Mouse (Mus musculus): ENCODE measurements at regions not wholly inside any gene's neighbourhood (a gene's known extent, or its start where the extent isn't known, plus 50 kb on each side); places are given as distances from the start of the nearest gene placed in this dataset.

GRCm38 (mm10) chr15:16309678-16310077 is 418.9 kb upstream of the Cdh9 start:
- H3K4me3 ChIP-seq (ENCODE audit: low read depth, low read length) = no peak overlapping the region
- H3K9ac ChIP-seq (replicated peaks) = no peak overlapping the region
- no peaks in the 10 kb centered on the region for H3K36me3 ChIP-seq (replicated peaks; ENCODE audit: insufficient read depth, low read length)
- H3K27ac ChIP-seq (ENCODE audit: low read depth) = no peak overlapping the region
- no peaks in the 10 kb centered on the region for H3K9me3 ChIP-seq (ENCODE audit: low read length)
- DNase-seq = no peak
- WGBS (ENCODE audit: insufficient replicate concordance) = 89% methylated on average over 2 of the region's 2 CpGs
- TF ChIP-seq EP300 (IDR thresholded peaks at IDR 0.05; ENCODE audit: low read depth) (no peak), CTCF (IDR thresholded peaks at IDR 0.05; ENCODE audit: low read depth) (no peak)
- H3K27me3 ChIP-seq (ENCODE audit: insufficient read depth, low read length) = no peaks in the 10 kb centered on the region
- H3K4me1 ChIP-seq (ENCODE audit: insufficient read depth) = no peaks in the 10 kb centered on the region
- no peak overlapping the region for H3K4me2 ChIP-seq (ENCODE audit: low read depth, low read length)
- ATAC-seq = no peak

- Histone ChIP-seq H3K27ac (ENCODE audit: low read depth) (peak overlapping the region; percentile 50; the same call in 1 of the 2 replicates), H3K9ac (replicated peaks) (no peak overlapping the region), H3K9me3 (ENCODE audit: low read length) (no peaks in the 10 kb centered on the region), H3K4me2 (ENCODE audit: low read depth, low read length) (no peak overlapping the region), H3K27me3 (ENCODE audit: insufficient read depth, low read length) (no peaks in the 10 kb centered on the region), H3K36me3 (replicated peaks; ENCODE audit: insufficient read depth, low read length) (no peaks in the 10 kb centered on the region), H3K4me1 (ENCODE audit: insufficient read depth) (no peaks in the 10 kb centered on the region), H3K4me3 (ENCODE audit: low read depth, low read length) (no peak overlapping the region)
- ATAC-seq (peak; percentile 77), DNase-seq (no peak)
- TF ChIP-seq EP300 (IDR thresholded peaks at IDR 0.05; ENCODE audit: low read depth) (peak; percentile 95), CTCF (IDR thresholded peaks at IDR 0.05; ENCODE audit: low read depth) (no peak)
- 48% methylated on average over 3 of the region's 3 CpGs for WGBS (ENCODE audit: insufficient replicate concordance)
These were observed 416.5 kb upstream of the Cdh9 start for GRCm38 (mm10) chr15:16311956-16312646.

- Histone ChIP-seq H3K9ac (replicated peaks) (no peak overlapping the region), H3K27me3 (ENCODE audit: insufficient read depth, low read length) (no peaks in the 10 kb centered on the region), H3K4me1 (ENCODE audit: insufficient read depth) (no peaks in the 10 kb centered on the region), H3K9me3 (ENCODE audit: low read length) (no peaks in the 10 kb centered on the region), H3K27ac (ENCODE audit: low read depth) (peak overlapping the region; percentile 50; the same call in 1 of the 2 replicates), H3K36me3 (replicated peaks; ENCODE audit: insufficient read depth, low read length) (no peaks in the 10 kb centered on the region), H3K4me3 (ENCODE audit: low read depth, low read length) (no peak overlapping the region), H3K4me2 (ENCODE audit: low read depth, low read length) (no peak overlapping the region)
- no peak for TF ChIP-seq EP300 (IDR thresholded peaks at IDR 0.05; ENCODE audit: low read depth)
- no peak for TF ChIP-seq CTCF (IDR thresholded peaks at IDR 0.05; ENCODE audit: low read depth)
- DNase-seq = no peak
- no peak for ATAC-seq
These were observed 415.8 kb upstream of the Cdh9 start for GRCm38 (mm10) chr15:16312721-16313120.

- Histone ChIP-seq H3K36me3 (replicated peaks; ENCODE audit: insufficient read depth, low read length) (no peaks in the 10 kb centered on the region), H3K27me3 (ENCODE audit: insufficient read depth, low read length) (no peaks in the 10 kb centered on the region), H3K4me1 (ENCODE audit: insufficient read depth) (no peaks in the 10 kb centered on the region), H3K4me2 (ENCODE audit: low read depth, low read length) (no peak overlapping the region), H3K27ac (ENCODE audit: low read depth) (no peak overlapping the region), H3K4me3 (ENCODE audit: low read depth, low read length) (no peak overlapping the region), H3K9ac (replicated peaks) (no peak overlapping the region), H3K9me3 (ENCODE audit: low read length) (no peaks in the 10 kb centered on the region)
- DNase-seq (no peak), ATAC-seq (no peak)
- 91% methylated on average over 1 of the region's 1 CpGs for WGBS (ENCODE audit: insufficient replicate concordance)
- no peak for TF ChIP-seq EP300 (IDR thresholded peaks at IDR 0.05; ENCODE audit: low read depth)
These were observed 414.7 kb upstream of the Cdh9 start for GRCm38 (mm10) chr15:16313818-16314217.

GRCm38 (mm10) chr15:16314606-16315005 is 413.9 kb upstream of the Cdh9 start:
- 55% methylated on average over 6 of the region's 6 CpGs for WGBS (ENCODE audit: insufficient replicate concordance)
- Histone ChIP-seq H3K27me3 (ENCODE audit: insufficient read depth, low read length) (no peaks in the 10 kb centered on the region), H3K27ac (ENCODE audit: low read depth) (peak overlapping the region; percentile 23; the same call in 1 of the 2 replicates), H3K9me3 (ENCODE audit: low read length) (no peaks in the 10 kb centered on the region), H3K4me3 (ENCODE audit: low read depth, low read length) (no peak overlapping the region), H3K9ac (replicated peaks) (no peak overlapping the region), H3K4me2 (ENCODE audit: low read depth, low read length) (0 out of 2 replicates have a peak overlapping the region, but pooled peaks have one; percentile 30), H3K36me3 (replicated peaks; ENCODE audit: insufficient read depth, low read length) (no peaks in the 10 kb centered on the region), H3K4me1 (ENCODE audit: insufficient read depth) (no peaks in the 10 kb centered on the region)
- TF ChIP-seq CTCF (IDR thresholded peaks at IDR 0.05; ENCODE audit: low read depth) = no peak
- TF ChIP-seq EP300 (IDR thresholded peaks at IDR 0.05; ENCODE audit: low read depth) = peak; percentile 91
- no peak for DNase-seq
- ATAC-seq = peak; percentile 79

GRCm38 (mm10) chr15:16315085-16315484 is 413.5 kb upstream of the Cdh9 start:
- H3K36me3 ChIP-seq (replicated peaks; ENCODE audit: insufficient read depth, low read length) = no peaks in the 10 kb centered on the region
- ATAC-seq = peak; percentile 52
- no peak overlapping the region for H3K4me3 ChIP-seq (ENCODE audit: low read depth, low read length)
- H3K27ac ChIP-seq (ENCODE audit: low read depth) = peak overlapping the region; percentile 58; the same call in 1 of the 2 replicates
- WGBS (ENCODE audit: insufficient replicate concordance) = 71% methylated on average over 1 of the region's 1 CpGs
- no peak overlapping the region for H3K9ac ChIP-seq (replicated peaks)
- no peaks in the 10 kb centered on the region for H3K27me3 ChIP-seq (ENCODE audit: insufficient read depth, low read length)
- H3K4me2 ChIP-seq (ENCODE audit: low read depth, low read length) = no peak overlapping the region
- no peaks in the 10 kb centered on the region for H3K4me1 ChIP-seq (ENCODE audit: insufficient read depth)
- H3K9me3 ChIP-seq (ENCODE audit: low read length) = no peaks in the 10 kb centered on the region
- TF ChIP-seq EP300 (IDR thresholded peaks at IDR 0.05; ENCODE audit: low read depth) = no peak
- TF ChIP-seq CTCF (IDR thresholded peaks at IDR 0.05; ENCODE audit: low read depth) = no peak
- no peak for DNase-seq

All from liver, postnatal 0 days (tissue).